Mouse (Mus musculus) limb, embryonic 14.5 days (tissue): ENCODE results near the gene Gm14408. TPM values are rescaled to one million over a fixed set of nuclear protein-coding genes. Genes with fewer than 3 reads are reported as not detected.
A peak's percentile ranks its signal among the peaks of the same experiment; 100 is the strongest.
"Not testable (repeated sequence)": the region's sequence is repeated elsewhere in the genome, so short reads cannot be mapped to it uniquely, and the experiment has no call there.

Experiments used
- ATAC-seq: fragments of 200-750 bp; cut with Nextera tagmentation; 2 replicates; pipeline ENCODE4 v1.8.0; 2017; ENCODE audit warnings: low read depth, moderate number of reproducible peaks, moderate TSS enrichment; ENCODE audit not compliant: low FRiP score
- DNase-seq: peaks from one replicate; pipeline ENCODE4 v3.0.0-alpha.2; 2015; ENCODE audit warnings: low spot score
- H3K27ac ChIP-seq: fragments of 300-500 bp; sonication (generic); replicated peaks from 2 replicates; pipeline ENCODE4 v1.5.1; 2014; ENCODE audit warnings: low read depth, mild to moderate bottlenecking, low read length, moderate library complexity, mixed read lengths
- H3K27me3 ChIP-seq: fragments of 300-500 bp; sonication (generic); 2 replicates; pipeline ENCODE4 v1.6.1; 2014; ENCODE audit warnings: low read length, mixed read lengths; ENCODE audit not compliant: control insufficient read depth, insufficient read depth
- H3K36me3 ChIP-seq: fragments of 300-500 bp; sonication (generic); 2 replicates; pipeline ENCODE4 v1.6.1; 2014; ENCODE audit warnings: mild to moderate bottlenecking, low read length, moderate library complexity, mixed read lengths; ENCODE audit not compliant: control insufficient read depth, insufficient read depth
- H3K4me1 ChIP-seq: fragments of 300-500 bp; sonication (generic); 2 replicates; pipeline ENCODE4 v1.6.1; 2014; ENCODE audit warnings: antibody characterized with exemption, low read length, mixed read lengths; ENCODE audit not compliant: control insufficient read depth, insufficient read depth
- H3K4me2 ChIP-seq: fragments of 300-500 bp; sonication (generic); replicated peaks from 2 replicates; pipeline ENCODE4 v1.6.1; 2014; ENCODE audit warnings: low read depth, mild to moderate bottlenecking, low read length, moderate library complexity; ENCODE audit not compliant: severe bottlenecking
- H3K4me3 ChIP-seq: fragments of 300-500 bp; sonication (generic); replicated peaks from 2 replicates; pipeline ENCODE4 v1.5.1; 2014; ENCODE audit warnings: low read length
- H3K9ac ChIP-seq: fragments of 300-500 bp; sonication (generic); 2 replicates; pipeline ENCODE4 v1.6.1; 2014; ENCODE audit warnings: mild to moderate bottlenecking, low read depth, low read length, moderate library complexity; ENCODE audit not compliant: severe bottlenecking
- H3K9me3 ChIP-seq: fragments of 300-500 bp; sonication (generic); 2 replicates; pipeline ENCODE4 v1.6.1; 2016; ENCODE audit warnings: low read length; ENCODE audit not compliant: control insufficient read depth
- WGBS: fragments of 180-500 bp; shearing (Covaris S2); extraction: QIAGEN DNeasy Blood & Tissue Kit; methylation state at CpG from one replicate; pipeline ENCODE4 v1.1.7; 2014; 5-methylcytosine and 5-hydroxymethylcytosine counted together
- polyA plus RNA-seq, 2 experiments: library from polyadenylated mRNA; depleted of rRNA in 1 of 2; stranded (reverse) in 1 of 2; unstranded in 1 of 2; fragments of >200 nt; fragmentation: Nextera tagmentation in 1 of 2; extraction: Ambion mirVana in 1 of 2; gene quantifications; 2 replicates each; pipeline versions ENCODE4 v1.2.1 to v1.2.3; 2012 to 2014

Gene Gm14408
- not detected in 2 replicates for polyA plus RNA-seq (2012; rRNA removed)
- polyA plus RNA-seq (2014; fragmentation: Nextera tagmentation; extraction: Ambion mirVana), result not detected in 2 replicates

- H3K4me1 ChIP-seq, ATAC-seq, H3K36me3 ChIP-seq, H3K4me3 ChIP-seq, H3K27me3 ChIP-seq, H3K27ac ChIP-seq, DNase-seq, H3K9ac ChIP-seq, H3K9me3 ChIP-seq, H3K4me2 ChIP-seq: not testable (repeated sequence)
- 82% methylated on average over 1 of the region's 3 CpGs for WGBS
Observed at GRCm38 (mm10) chr2:176830840-176831239, at the start of gene Gm14408. Gene Gm14408, plus strand, starts transcription at chr2:176831140.

GRCm38 (mm10) chr2:176798312-176798711, 32.6 kb upstream of the Gm14408 start, which contains the start of gene Gm14295:
Gene Gm14295, plus strand, starts transcription at chr2:176798612.
- H3K9me3 ChIP-seq, ATAC-seq, H3K36me3 ChIP-seq, H3K4me1 ChIP-seq, H3K27me3 ChIP-seq, H3K27ac ChIP-seq, DNase-seq: not testable (repeated sequence)
- peak within 1 kb of the TSS; percentile 35 for H3K4me3 ChIP-seq
- H3K4me2 ChIP-seq, result peak within 1 kb of the TSS; percentile 25; the same call in 1 of the 2 replicates
- peak within 1 kb of the TSS; percentile 51; the same call in 1 of the 2 replicates for H3K9ac ChIP-seq
- WGBS, result no CpG with 5 or more reads among the region's 6 CpGs

GRCm38 (mm10) chr2:176798785-176799184, 32.2 kb upstream of the Gm14408 start:
- WGBS, result 16% methylated on average over 11 of the region's 15 CpGs
- Histone ChIP-seq H3K9ac (peak overlapping the region; percentile 51; the same call in 1 of the 2 replicates), H3K4me3 (peak overlapping the region; percentile 35), H3K4me2 (peak overlapping the region; percentile 25; the same call in 1 of the 2 replicates)
- H3K9me3 ChIP-seq, H3K27me3 ChIP-seq, H3K4me1 ChIP-seq, H3K27ac ChIP-seq, DNase-seq, ATAC-seq, H3K36me3 ChIP-seq: not testable (repeated sequence)

Other genes starting within 250 kb of the Gm14408 start
- 12.5 and 17.5 TPM in 2 replicates for gene Gm14308, start 194.8 kb upstream of the Gm14408 start, polyA plus RNA-seq (2012; rRNA removed)
- 13.5 and 19.3 TPM in 2 replicates for gene Gm14308, start 194.8 kb upstream of the Gm14408 start, polyA plus RNA-seq (2014; fragmentation: Nextera tagmentation; extraction: Ambion mirVana)
- gene Zfp973, start 160.6 kb upstream of the Gm14408 start, polyA plus RNA-seq (2012; rRNA removed), result 6.6 and 7.8 TPM in 2 replicates
- gene Zfp973, start 160.6 kb upstream of the Gm14408 start, polyA plus RNA-seq (2014; fragmentation: Nextera tagmentation; extraction: Ambion mirVana), result 8.5 and 12.5 TPM in 2 replicates
- 15.3 and 22.4 TPM in 2 replicates for gene Gm14305, start 122.8 kb upstream of the Gm14408 start, polyA plus RNA-seq (2012; rRNA removed)
- gene Gm14305, start 122.8 kb upstream of the Gm14408 start, polyA plus RNA-seq (2014; fragmentation: Nextera tagmentation; extraction: Ambion mirVana), result 29.3 and 31.9 TPM in 2 replicates
- gene Gm14295, start 32.5 kb upstream of the Gm14408 start, polyA plus RNA-seq (2012; rRNA removed), result 8.4 and 14.2 TPM in 2 replicates
- gene Gm14295, start 32.5 kb upstream of the Gm14408 start, polyA plus RNA-seq (2014; fragmentation: Nextera tagmentation; extraction: Ambion mirVana), result 14.4 and 18.5 TPM in 2 replicates
- gene Gm14296, start 96.7 kb downstream of the Gm14408 start, polyA plus RNA-seq (2012; rRNA removed), result 7.0 and 11.9 TPM in 2 replicates
- gene Gm14296, start 96.7 kb downstream of the Gm14408 start, polyA plus RNA-seq (2014; fragmentation: Nextera tagmentation; extraction: Ambion mirVana), result 7.0 and 11.4 TPM in 2 replicates
- 6.6 and 7.8 TPM in 2 replicates for gene Gm14419, start 169.8 kb downstream of the Gm14408 start, polyA plus RNA-seq (2012; rRNA removed)
- gene Gm14419, start 169.8 kb downstream of the Gm14408 start, polyA plus RNA-seq (2014; fragmentation: Nextera tagmentation; extraction: Ambion mirVana), result 10.6 and 14.6 TPM in 2 replicates
- gene Gm14401, start 243.2 kb downstream of the Gm14408 start, polyA plus RNA-seq (2012; rRNA removed), result not detected in 2 replicates
- gene Gm14401, start 243.2 kb downstream of the Gm14408 start, polyA plus RNA-seq (2014; fragmentation: Nextera tagmentation; extraction: Ambion mirVana), result 0.41 TPM in 1 of 2 replicates, not detected in the other